Mouse (Mus musculus) hindbrain, embryonic 12.5 days (tissue): ENCODE measurements around the gene Dennd5a. TPM values are rescaled to one million over a fixed set of nuclear protein-coding genes. Genes with fewer than 3 reads are reported as not detected.

Experiments used
- ATAC-seq: fragments of 200-750 bp; cut with Nextera tagmentation; 2 replicates; pipeline ENCODE4 v1.8.0; 2017; ENCODE audit warnings: moderate TSS enrichment; ENCODE audit not compliant: low FRiP score
- H3K27ac ChIP-seq: fragments of 300-500 bp; sonication (generic); 2 replicates; pipeline ENCODE4 v1.5.1; 2016; ENCODE audit warnings: mild to moderate bottlenecking
- H3K27me3 ChIP-seq: fragments of 300-500 bp; sonication (generic); 2 replicates; pipeline ENCODE4 v1.6.1; 2016; ENCODE audit warnings: mild to moderate bottlenecking
- H3K36me3 ChIP-seq: fragments of 300-500 bp; sonication (generic); 2 replicates; pipeline ENCODE4 v1.6.1; 2016; ENCODE audit warnings: mild to moderate bottlenecking
- H3K4me1 ChIP-seq: fragments of 300-500 bp; sonication (generic); 2 replicates; pipeline ENCODE4 v1.6.1; 2016
- H3K4me2 ChIP-seq: fragments of 300-500 bp; sonication (generic); replicated peaks from 2 replicates; pipeline ENCODE4 v1.6.1; 2016; ENCODE audit warnings: mild to moderate bottlenecking
- H3K4me3 ChIP-seq: fragments of 300-500 bp; sonication (generic); 2 replicates; pipeline ENCODE4 v1.5.1; 2016; ENCODE audit warnings: mild to moderate bottlenecking
- H3K9ac ChIP-seq: fragments of 300-500 bp; sonication (generic); 2 replicates; pipeline ENCODE4 v1.6.1; 2016; ENCODE audit warnings: mild to moderate bottlenecking, moderate library complexity
- H3K9me3 ChIP-seq: fragments of 300-500 bp; sonication (generic); replicated peaks from 2 replicates; pipeline ENCODE4 v1.6.1; 2016; ENCODE audit warnings: mild to moderate bottlenecking
- WGBS: fragments of 180-500 bp; shearing (Covaris S2); methylation state at CpG from one replicate; pipeline ENCODE4 v1.1.7; 2016; 5-methylcytosine and 5-hydroxymethylcytosine counted together
- polyA plus RNA-seq: library from polyadenylated mRNA; unstranded; fragments of >200 nt; fragmentation: Nextera tagmentation; extraction: Ambion mirVana; gene quantifications from 2 replicates; pipeline ENCODE4 v1.2.1, GENCODE M21; 2016

Gene Dennd5a
- polyA plus RNA-seq, 1 experiment from 2014 or later: 54.4 TPM

DNA sequence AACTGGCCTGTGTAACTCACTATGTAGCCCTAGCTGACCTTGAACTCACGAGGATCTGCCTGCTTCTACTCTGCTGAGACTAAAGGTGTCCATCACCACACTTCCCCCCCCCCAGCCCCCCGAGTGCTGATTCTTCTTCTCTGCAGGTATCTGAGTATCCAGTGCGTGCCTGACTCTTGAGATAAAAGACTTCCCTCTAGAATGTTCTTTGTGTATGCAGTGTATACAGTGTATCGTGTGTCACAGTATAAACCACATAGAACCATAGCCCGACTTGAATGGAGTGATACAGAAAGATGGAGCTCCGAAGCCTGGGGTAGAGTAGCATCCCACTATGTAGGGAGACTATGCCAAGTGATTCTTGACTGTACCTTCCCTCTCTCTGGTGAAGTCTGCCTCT lies 116.2 kb downstream of the Dennd5a start:
- H3K4me2 ChIP-seq: no peak overlapping the region
- WGBS: 83% methylated on average over 6 of the region's 6 CpGs
- no peak overlapping the region for H3K4me3 ChIP-seq
- ATAC-seq: no peak
- H3K27ac ChIP-seq: no peak overlapping the region
- no peaks in the 10 kb centered on the region for H3K27me3 ChIP-seq
- H3K9me3 ChIP-seq: no peaks in the 10 kb centered on the region
- no peak overlapping the region for H3K9ac ChIP-seq
- H3K4me1 ChIP-seq: peaks cover 7% of the 10 kb centered on the region
- H3K36me3 ChIP-seq: no peaks in the 10 kb centered on the region

Other genes starting within 250 kb of the Dennd5a start
- gene BC051019, start 236.6 kb downstream of the Dennd5a start, polyA plus RNA-seq: 0.74 and 0.78 TPM in 2 replicates
- gene Ascl3, start 228.7 kb downstream of the Dennd5a start, polyA plus RNA-seq: 0.47 TPM in 1 of 2 replicates, not detected in the other
- 62.5 and 69.9 TPM in 2 replicates for gene Tmem9b, start 207.6 kb downstream of the Dennd5a start, polyA plus RNA-seq
- gene Nrip3, start 178.4 kb downstream of the Dennd5a start, polyA plus RNA-seq: 1.3 and 1.4 TPM in 2 replicates
- gene Scube2, start 94.8 kb downstream of the Dennd5a start, polyA plus RNA-seq: 2.4 and 3.6 TPM in 2 replicates
- gene Tmem41b, start 26.5 kb upstream of the Dennd5a start, polyA plus RNA-seq: 72.0 and 88.0 TPM in 2 replicates
- gene Ipo7, start 57.8 kb upstream of the Dennd5a start, polyA plus RNA-seq: 47.1 and 47.9 TPM in 2 replicates
- 23.5 and 23.7 TPM in 2 replicates for gene Zfp143, start 100.7 kb upstream of the Dennd5a start, polyA plus RNA-seq
- gene Wee1, start 161.6 kb upstream of the Dennd5a start, polyA plus RNA-seq: 26.3 and 27.1 TPM in 2 replicates